Mouse (Mus musculus) stomach, embryonic 15.5 days (tissue): ENCODE data around the gene Mrpl28. TPM values are rescaled to one million over a fixed set of nuclear protein-coding genes. Genes with fewer than 3 reads are reported as not detected.
"Not testable (repeated sequence)": the region's sequence is repeated elsewhere in the genome, so short reads cannot be mapped to it uniquely, and the experiment has no call there.

Experiments
- ATAC-seq: fragments of 200-750 bp; cut with Nextera tagmentation; 2 replicates; pipeline ENCODE4 v1.8.0; 2017; ENCODE audit warnings: low read depth, moderate number of reproducible peaks, moderate TSS enrichment; ENCODE audit not compliant: insufficient read depth, low FRiP score
- H3K27ac ChIP-seq: fragments of 300-500 bp; sonication (generic); 2 replicates; pipeline ENCODE4 v1.5.1; 2015; ENCODE audit warnings: mild to moderate bottlenecking, inconsistent platforms
- H3K27me3 ChIP-seq: fragments of 300-500 bp; sonication (generic); replicated peaks from 2 replicates; pipeline ENCODE4 v1.6.1; 2015; ENCODE audit warnings: inconsistent platforms
- H3K36me3 ChIP-seq: fragments of 300-500 bp; sonication (generic); 2 replicates; pipeline ENCODE4 v1.6.1; 2015; ENCODE audit warnings: inconsistent platforms
- H3K4me1 ChIP-seq: fragments of 300-500 bp; sonication (generic); 2 replicates; pipeline ENCODE4 v1.6.1; 2015; ENCODE audit warnings: inconsistent platforms
- H3K4me2 ChIP-seq: fragments of 300-500 bp; sonication (generic); 2 replicates; pipeline ENCODE4 v1.6.1; 2015; ENCODE audit warnings: mild to moderate bottlenecking, inconsistent platforms
- H3K4me3 ChIP-seq: fragments of 300-500 bp; sonication (generic); replicated peaks from 2 replicates; pipeline ENCODE4 v1.5.1; 2015; ENCODE audit warnings: inconsistent platforms
- H3K9ac ChIP-seq: fragments of 300-500 bp; sonication (generic); 2 replicates; pipeline ENCODE4 v1.6.1; 2015; ENCODE audit warnings: inconsistent platforms
- H3K9me3 ChIP-seq: fragments of 300-500 bp; sonication (generic); 2 replicates; pipeline ENCODE4 v1.6.1; 2016; ENCODE audit warnings: inconsistent platforms
- WGBS: fragments of 180-500 bp; shearing (Covaris S2); methylation state at CpG from one replicate; pipeline ENCODE4 v1.1.7; 2015; 5-methylcytosine and 5-hydroxymethylcytosine counted together
- polyA plus RNA-seq: library from polyadenylated mRNA; unstranded; fragments of >200 nt; fragmentation: Nextera tagmentation; extraction: Ambion mirVana; gene quantifications from 2 replicates; pipeline ENCODE4 v1.2.1, GENCODE M21; 2015

Mrpl28 gene
- polyA plus RNA-seq, 1 experiment from 2014 or later: 199 TPM

DNA sequence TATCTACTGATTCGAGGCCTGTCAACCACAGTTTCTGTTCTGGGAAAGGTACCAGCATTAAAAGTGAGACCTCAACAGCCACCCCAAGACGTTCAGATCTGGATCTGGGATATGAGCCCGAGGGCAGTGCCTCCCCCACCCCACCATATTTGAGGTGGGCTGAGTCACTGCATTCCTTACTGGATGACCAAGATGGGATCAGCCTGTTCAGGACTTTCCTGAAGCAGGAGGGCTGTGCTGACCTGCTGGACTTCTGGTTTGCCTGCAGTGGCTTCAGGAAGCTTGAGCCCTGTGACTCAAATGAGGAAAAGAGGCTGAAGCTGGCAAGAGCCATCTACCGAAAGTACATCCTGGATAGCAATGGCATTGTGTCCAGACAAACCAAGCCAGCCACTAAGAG is 19.5 kb downstream of the Mrpl28 start:
- 79% methylated on average over 4 of the region's 4 CpGs for WGBS

DNA sequence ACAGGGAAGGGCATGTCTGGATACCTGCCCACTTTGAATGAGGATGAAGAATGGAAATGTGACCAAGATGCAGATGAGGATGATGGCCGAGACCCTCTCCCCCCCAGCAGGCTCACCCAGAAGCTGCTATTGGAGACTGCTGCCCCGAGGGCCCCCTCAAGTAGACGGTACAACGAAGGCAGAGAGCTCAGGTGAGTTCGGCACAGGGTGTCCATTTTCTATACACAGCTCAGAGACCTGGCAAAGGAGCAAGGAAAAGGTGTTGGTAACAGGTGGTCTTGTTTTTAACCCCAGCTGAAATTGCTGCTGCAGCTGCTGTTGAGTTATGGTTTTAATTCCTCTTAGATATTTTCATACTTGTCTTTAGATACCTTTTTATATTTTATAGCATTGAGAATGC is 20.1 kb downstream of the Mrpl28 start:
- no peak for ATAC-seq
- no peaks in the 10 kb centered on the region for H3K9me3 ChIP-seq
- H3K4me3 ChIP-seq: no peak overlapping the region
- H3K4me2 ChIP-seq: no peak overlapping the region
- peaks cover 6% of the 10 kb centered on the region for H3K4me1 ChIP-seq
- no peak overlapping the region for H3K27ac ChIP-seq
- H3K36me3 ChIP-seq: peaks cover 21% of the 10 kb centered on the region
- H3K9ac ChIP-seq: no peak overlapping the region
- H3K27me3 ChIP-seq: no peaks in the 10 kb centered on the region
- 93% methylated on average over 5 of the region's 5 CpGs for WGBS

More for the DNA sequence above, 19.5 kb downstream of the Mrpl28 start:
- Histone ChIP-seq H3K9me3 (no peaks in the 10 kb centered on the region), H3K4me3 (no peak overlapping the region), H3K27ac (no peak overlapping the region), H3K9ac (no peak overlapping the region), H3K27me3 (no peaks in the 10 kb centered on the region), H3K4me2 (no peak overlapping the region), H3K4me1 (peaks cover 10% of the 10 kb centered on the region), H3K36me3 (peaks cover 15% of the 10 kb centered on the region)
- no peak for ATAC-seq

DNA sequence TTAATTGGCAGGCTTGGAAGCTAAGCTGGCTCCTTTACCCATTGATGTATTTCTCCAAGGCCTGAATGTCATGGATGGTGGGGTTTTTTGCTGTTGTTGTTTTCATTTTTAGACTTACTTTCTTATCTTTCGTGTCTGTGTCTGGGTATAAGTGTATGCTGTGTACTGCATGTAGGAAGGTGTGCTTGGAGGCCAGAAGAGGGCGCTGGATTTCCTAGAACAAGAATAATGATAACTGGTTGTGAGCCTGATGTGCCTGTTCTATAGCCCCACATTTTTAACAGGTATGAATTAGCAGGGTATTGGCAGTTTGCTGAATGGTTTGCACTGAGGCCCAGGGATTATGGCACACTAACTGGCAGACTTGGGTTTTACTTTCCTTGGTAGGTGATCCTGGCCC is 25.8 kb downstream of the Mrpl28 start:
- Histone ChIP-seq H3K9me3 (no peaks in the 10 kb centered on the region), H3K4me1 (no peaks in the 10 kb centered on the region), H3K4me3 (no peak overlapping the region), H3K27me3 (no peaks in the 10 kb centered on the region), H3K36me3 (peaks cover 37% of the 10 kb centered on the region), H3K27ac (no peak overlapping the region), H3K9ac (no peak overlapping the region), H3K4me2 (no peak overlapping the region)
- 74% methylated on average over 2 of the region's 2 CpGs for WGBS
- no peak for ATAC-seq

DNA sequence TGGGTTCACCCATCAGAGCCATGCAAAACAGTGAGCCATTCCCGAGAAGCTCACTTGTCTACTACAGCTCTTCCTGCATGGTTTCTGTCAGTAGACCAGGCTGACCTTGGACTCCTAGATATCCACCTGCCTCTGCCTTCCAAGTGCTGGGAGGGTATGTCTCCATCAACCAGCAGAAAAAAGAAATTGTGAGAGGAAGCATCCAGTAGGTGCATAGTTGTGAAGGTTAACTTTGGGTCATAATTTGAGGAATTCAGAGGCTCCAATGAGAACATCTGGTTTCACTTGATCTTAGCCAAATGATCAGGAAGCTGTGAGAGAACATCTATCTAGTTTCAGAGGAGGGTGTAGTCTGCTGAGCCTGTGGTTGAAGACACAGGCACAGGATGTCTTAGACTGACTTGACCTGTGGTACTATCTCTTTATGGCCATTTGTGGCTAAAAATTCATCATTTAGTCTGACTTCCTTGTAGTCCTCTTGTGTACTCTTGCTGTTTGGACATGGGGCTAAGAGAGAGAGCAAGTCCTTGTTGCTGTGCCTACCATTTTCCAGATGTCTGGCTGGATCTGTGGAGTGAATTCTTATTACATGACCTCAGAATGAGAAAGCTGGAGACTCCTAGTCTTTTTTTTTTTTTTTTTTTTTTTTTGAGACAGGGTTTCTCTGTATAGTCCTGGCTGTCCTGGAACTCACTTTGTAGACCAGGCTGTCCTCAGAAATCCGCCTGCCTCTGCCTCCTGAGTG is 28.8 kb downstream of the Mrpl28 start:
- H3K27me3 ChIP-seq: no peaks in the 10 kb centered on the region
- no peaks in the 10 kb centered on the region for H3K4me1 ChIP-seq
- H3K4me3 ChIP-seq: no peak overlapping the region
- ATAC-seq: no peak
- no peak overlapping the region for H3K4me2 ChIP-seq
- peaks cover 33% of the 10 kb centered on the region for H3K36me3 ChIP-seq
- H3K9ac ChIP-seq: no peak overlapping the region
- 88% methylated on average over 2 of the region's 2 CpGs for WGBS
- no peaks in the 10 kb centered on the region for H3K9me3 ChIP-seq
- H3K27ac ChIP-seq: no peak overlapping the region

DNA sequence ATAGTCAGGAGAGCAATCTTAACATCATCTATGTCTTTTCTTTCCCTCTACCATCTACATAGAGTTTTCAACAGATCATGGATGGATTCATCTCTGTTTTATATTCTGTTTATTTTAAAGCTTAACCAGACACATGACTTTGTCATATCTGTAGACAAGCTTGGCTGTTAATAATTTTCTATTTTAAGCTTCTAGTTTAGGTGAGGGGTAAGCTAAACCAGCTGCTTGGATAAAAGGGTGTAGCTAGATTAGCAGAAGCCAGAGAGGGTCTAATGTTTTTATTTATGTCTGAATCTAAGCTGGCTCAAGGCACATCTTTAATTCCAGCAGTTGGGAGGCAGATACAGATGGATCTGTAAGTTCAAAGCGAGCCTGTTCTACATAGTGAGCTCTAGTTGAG is 39.4 kb downstream of the Mrpl28 start:
- no peaks in the 10 kb centered on the region for H3K9me3 ChIP-seq
- H3K9ac ChIP-seq: no peak overlapping the region
- 0 out of 2 replicates have a peak, but pooled peaks cover 3% of the 10 kb centered on the region for H3K4me1 ChIP-seq
- no peaks in the 10 kb centered on the region for H3K27me3 ChIP-seq
- no peak for ATAC-seq
- H3K4me3 ChIP-seq: no peak overlapping the region
- H3K27ac ChIP-seq: no peak overlapping the region
- no peak overlapping the region for H3K4me2 ChIP-seq
- WGBS: 79% methylated on average over 1 of the region's 1 CpGs
- no peaks in the 10 kb centered on the region for H3K36me3 ChIP-seq

DNA sequence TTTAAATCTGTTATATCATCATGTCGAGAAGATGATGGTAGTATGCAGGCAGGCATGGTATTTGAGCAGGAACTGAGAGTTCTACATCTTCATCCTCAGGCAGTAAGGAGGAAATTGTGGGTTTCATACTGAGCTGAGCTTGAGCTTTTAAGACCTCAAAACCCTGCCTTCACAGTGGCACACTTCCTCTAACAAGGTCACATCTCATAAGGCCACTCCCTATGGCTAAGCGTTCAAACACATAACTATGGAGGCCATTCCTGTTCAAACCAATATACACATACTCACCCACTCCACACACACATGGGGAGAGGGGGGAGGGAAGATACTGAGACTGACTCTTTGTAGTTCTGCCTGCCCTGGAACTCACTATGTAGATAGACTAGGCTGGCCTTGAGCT is 44.7 kb downstream of the Mrpl28 start:
- no peaks in the 10 kb centered on the region for H3K9me3 ChIP-seq
- no peak overlapping the region for H3K27ac ChIP-seq
- no peak overlapping the region for H3K4me3 ChIP-seq
- no peaks in the 10 kb centered on the region for H3K27me3 ChIP-seq
- no peak; the same call in 1 of the 2 replicates for ATAC-seq
- H3K4me2 ChIP-seq: no peak overlapping the region
- H3K4me1 ChIP-seq: no peaks in the 10 kb centered on the region
- no peaks in the 10 kb centered on the region for H3K36me3 ChIP-seq
- no peak overlapping the region for H3K9ac ChIP-seq
- WGBS: 72% methylated on average over 2 of the region's 2 CpGs

DNA sequence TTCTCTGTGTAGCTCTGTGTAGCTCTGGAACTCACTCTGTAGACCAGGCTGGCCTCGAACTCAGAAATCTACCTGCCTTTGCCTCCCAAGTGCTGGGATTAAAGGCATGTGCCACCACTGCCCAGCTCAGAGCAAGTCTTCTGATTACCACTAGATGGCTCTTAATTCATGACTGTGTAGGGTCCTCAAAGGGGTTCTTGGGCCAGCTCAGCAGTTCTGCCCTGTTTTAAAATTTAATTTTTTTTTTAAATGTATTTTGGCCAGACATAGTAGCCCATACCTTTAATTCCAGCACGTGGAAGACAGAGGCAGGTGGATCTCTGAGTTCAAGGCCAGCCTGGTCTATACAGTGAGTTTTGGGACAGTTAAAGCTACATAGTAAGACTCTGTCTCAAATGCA is 51.9 kb downstream of the Mrpl28 start:
- peaks cover 27% of the 10 kb centered on the region for H3K36me3 ChIP-seq
- 85% methylated on average over 2 of the region's 2 CpGs for WGBS

More for the DNA sequence above, 51.9 kb downstream of the Mrpl28 start:
- ATAC-seq, H3K9ac ChIP-seq, H3K27ac ChIP-seq, H3K4me2 ChIP-seq, H3K4me1 ChIP-seq, H3K9me3 ChIP-seq, H3K27me3 ChIP-seq, H3K4me3 ChIP-seq: not testable (repeated sequence)

Other genes with a start within 250 kb of the Mrpl28 start
- gene Mettl26, start 248.4 kb upstream of the Mrpl28 start, polyA plus RNA-seq: 67.4 and 68.3 TPM in 2 replicates
- 0.39 and 0.55 TPM in 2 replicates for gene Wfikkn1, start 242.6 kb upstream of the Mrpl28 start, polyA plus RNA-seq
- 27.1 and 27.3 TPM in 2 replicates for gene Rab40c, start 203.8 kb upstream of the Mrpl28 start, polyA plus RNA-seq
- 60.7 and 60.8 TPM in 2 replicates for gene Pigq, start 178.6 kb upstream of the Mrpl28 start, polyA plus RNA-seq
- 0.30 TPM in 1 of 2 replicates, not detected in the other for gene Nhlrc4, start 178.5 kb upstream of the Mrpl28 start, polyA plus RNA-seq
- gene A930017K11Rik, start 170.9 kb upstream of the Mrpl28 start, polyA plus RNA-seq: 0.24 and 0.52 TPM in 2 replicates
- gene Capn15, start 137.7 kb upstream of the Mrpl28 start, polyA plus RNA-seq: 20.4 and 22.8 TPM in 2 replicates
- 11.9 and 13.3 TPM in 2 replicates for gene Rab11fip3, start 53.9 kb upstream of the Mrpl28 start, polyA plus RNA-seq
- 39.3 and 42.0 TPM in 2 replicates for gene Decr2, start 33.2 kb upstream of the Mrpl28 start, polyA plus RNA-seq
- 86.2 and 88.8 TPM in 2 replicates for gene Nme4, start 27.9 kb upstream of the Mrpl28 start, polyA plus RNA-seq
- gene Tmem8, start 10.2 kb upstream of the Mrpl28 start, polyA plus RNA-seq: 6.6 and 7.2 TPM in 2 replicates
- 18.3 and 20.5 TPM in 2 replicates for gene Axin1, start 15.2 kb downstream of the Mrpl28 start, polyA plus RNA-seq
- 121 and 146 TPM in 2 replicates for gene Pdia2, start 75.6 kb downstream of the Mrpl28 start, polyA plus RNA-seq
- 27.2 and 32.1 TPM in 2 replicates for gene Rgs11, start 79.5 kb downstream of the Mrpl28 start, polyA plus RNA-seq
- gene Arhgdig, start 84.3 kb downstream of the Mrpl28 start, polyA plus RNA-seq: 118 and 143 TPM in 2 replicates
- gene Fam234a, start 120.7 kb downstream of the Mrpl28 start, polyA plus RNA-seq: 73.6 and 75.6 TPM in 2 replicates
- gene Luc7l, start 129.4 kb downstream of the Mrpl28 start, polyA plus RNA-seq: 91.1 and 97.0 TPM in 2 replicates